Mouse (Mus musculus) neural tube, embryonic 14.5 days (tissue): ENCODE results near the gene Kndc1. TPM values are rescaled to one million over a fixed set of nuclear protein-coding genes. Genes with fewer than 3 reads are reported as not detected.

ENCODE experiments used
- ATAC-seq: fragments of 200-750 bp; cut with Nextera tagmentation; 2 replicates; pipeline ENCODE4 v1.8.0; 2017; ENCODE audit warnings: low read depth, mild to moderate bottlenecking, moderate TSS enrichment, moderate library complexity
- H3K27ac ChIP-seq: fragments of 300-500 bp; sonication (generic); 2 replicates; pipeline ENCODE4 v1.5.1; 2014; ENCODE audit warnings: low read depth, mild to moderate bottlenecking, control low read depth, low read length, moderate library complexity, mixed read lengths
- H3K27me3 ChIP-seq: fragments of 300-500 bp; sonication (generic); 2 replicates; pipeline ENCODE4 v1.6.1; 2014; ENCODE audit warnings: low read length; ENCODE audit not compliant: control insufficient read depth, insufficient read depth
- H3K36me3 ChIP-seq: fragments of 300-500 bp; sonication (generic); 2 replicates; pipeline ENCODE4 v1.6.1; 2014; ENCODE audit warnings: low read length, mixed read lengths; ENCODE audit not compliant: control insufficient read depth, insufficient read depth
- H3K4me1 ChIP-seq: fragments of 300-500 bp; sonication (generic); 2 replicates; pipeline ENCODE4 v1.6.1; 2014; ENCODE audit warnings: low read length; ENCODE audit not compliant: control insufficient read depth, insufficient read depth
- H3K4me2 ChIP-seq: fragments of 300-500 bp; sonication (generic); 2 replicates; pipeline ENCODE4 v1.6.1; 2014; ENCODE audit warnings: mild to moderate bottlenecking, low read depth, low read length, control low read depth
- H3K4me3 ChIP-seq: fragments of 300-500 bp; sonication (generic); 2 replicates; pipeline ENCODE4 v1.5.1; 2014; ENCODE audit warnings: low read depth, low read length, control low read depth, mixed read lengths
- H3K9ac ChIP-seq: fragments of 300-500 bp; sonication (generic); replicated peaks from 2 replicates; pipeline ENCODE4 v1.6.1; 2014; ENCODE audit warnings: low read depth, mild to moderate bottlenecking, control low read depth, low read length, mixed read lengths
- H3K9me3 ChIP-seq: fragments of 300-500 bp; sonication (generic); 2 replicates; pipeline ENCODE4 v1.6.1; 2016; ENCODE audit warnings: low read length; ENCODE audit not compliant: control insufficient read depth
- WGBS: fragments of 180-500 bp; shearing (Covaris S2); extraction: QIAGEN DNeasy Blood & Tissue Kit; methylation state at CpG from one replicate; pipeline ENCODE4 v1.1.7; 2014; 5-methylcytosine and 5-hydroxymethylcytosine counted together
- polyA plus RNA-seq: library from polyadenylated mRNA; unstranded; fragments of >200 nt; fragmentation: Nextera tagmentation; extraction: Ambion mirVana; gene quantifications from 2 replicates; pipeline ENCODE4 v1.2.1, GENCODE M21; 2014

The Kndc1 gene
- polyA plus RNA-seq, 1 experiment from 2014 or later = 28.5 TPM

DNA sequence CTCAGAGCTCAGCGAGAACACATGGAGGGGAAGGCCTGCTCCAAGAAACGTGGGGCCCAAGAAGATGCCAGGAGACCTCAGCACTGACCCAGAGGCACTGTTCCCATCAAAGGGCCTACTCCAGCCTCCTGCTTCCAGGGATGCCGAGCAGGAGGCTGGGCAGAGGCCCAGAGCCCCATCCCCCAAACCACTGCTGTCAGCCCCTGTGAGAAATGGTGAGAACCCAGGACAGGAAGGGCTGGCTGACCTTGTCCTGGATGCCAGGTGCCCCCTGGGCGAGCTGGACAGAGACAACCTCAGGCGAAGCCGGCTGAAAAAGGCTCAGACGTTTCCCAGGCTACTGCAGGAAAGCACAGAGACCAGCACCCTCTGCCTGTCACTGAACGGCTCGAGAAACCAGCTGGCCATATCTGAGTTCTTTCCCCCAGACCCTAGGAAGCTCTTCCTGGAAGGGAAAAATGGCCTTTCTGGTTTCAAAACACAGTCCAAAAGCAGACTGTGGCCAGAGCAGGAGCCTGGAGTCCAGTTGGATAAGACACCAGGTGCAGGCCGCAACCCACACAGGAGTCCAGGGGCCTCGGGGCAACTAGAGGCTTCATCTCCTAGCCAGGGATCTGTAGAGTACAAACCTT is 15.8 kb downstream of the Kndc1 start:
- Histone ChIP-seq H3K4me1 (peaks cover 12% of the 10 kb centered on the region), H3K9me3 (no peaks in the 10 kb centered on the region), H3K27me3 (peaks cover 8% of the 10 kb centered on the region; the same call in 1 of the 2 replicates), H3K27ac (no peak overlapping the region), H3K4me2 (no peak overlapping the region), H3K9ac (0 out of 2 replicates have a peak overlapping the region, but pooled peaks have one; percentile 25), H3K4me3 (no peak overlapping the region), H3K36me3 (no peaks in the 10 kb centered on the region)
- no peak for ATAC-seq
- WGBS = 73% methylated on average over 11 of the region's 11 CpGs

DNA sequence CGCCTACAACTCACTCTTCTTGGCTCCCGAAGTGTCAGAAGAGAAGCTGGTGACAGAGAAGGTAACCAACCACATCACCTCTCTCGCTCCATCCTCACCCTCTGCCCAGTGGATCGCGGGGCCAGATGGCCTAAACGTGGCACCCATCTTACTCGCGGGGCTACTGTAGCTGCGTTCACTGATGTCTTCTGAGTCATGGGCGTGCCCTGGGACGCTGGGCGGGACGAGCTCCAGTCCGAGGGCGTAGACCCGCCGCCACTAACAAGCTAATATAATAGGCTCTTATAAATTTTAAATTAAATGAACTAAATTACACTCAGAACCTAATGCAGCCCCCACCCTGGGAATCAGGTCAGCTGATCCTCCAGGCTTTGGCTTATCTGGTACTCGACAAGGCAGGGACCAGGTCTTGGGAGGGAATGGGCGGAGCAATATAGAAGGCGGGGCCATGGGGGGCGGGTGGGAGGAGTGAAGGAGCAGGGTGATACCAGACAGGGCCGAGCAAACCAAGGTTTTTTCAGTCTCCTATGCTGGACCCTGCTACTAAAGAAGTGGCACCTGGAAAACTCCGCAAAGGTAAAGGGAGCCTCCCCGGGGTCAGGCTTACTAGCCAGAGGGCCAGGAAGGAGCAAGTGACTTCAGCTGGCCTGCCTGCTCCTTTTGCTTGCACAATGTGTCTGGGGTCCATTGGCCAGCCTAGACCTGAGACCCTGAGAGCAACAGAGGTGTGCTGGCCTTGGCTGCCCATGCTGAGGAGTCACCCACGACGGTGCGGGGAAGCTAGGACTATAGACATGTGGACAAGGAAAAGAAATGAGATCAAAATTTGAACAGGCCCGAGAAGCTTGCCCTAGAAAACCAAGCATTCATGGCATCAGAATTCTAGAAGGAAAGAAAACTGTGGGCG is 19.9 kb downstream of the Kndc1 start:
- Histone ChIP-seq H3K27ac (no peak overlapping the region), H3K9me3 (no peaks in the 10 kb centered on the region), H3K27me3 (peaks cover 10% of the 10 kb centered on the region; the same call in 1 of the 2 replicates), H3K4me2 (peak overlapping the region; percentile 38; the same call in 1 of the 2 replicates), H3K36me3 (no peaks in the 10 kb centered on the region), H3K4me1 (peaks cover 5% of the 10 kb centered on the region), H3K9ac (no peak overlapping the region), H3K4me3 (no peak overlapping the region; the same call in 1 of the 2 replicates)
- 9% methylated on average over 29 of the region's 29 CpGs for WGBS
- ATAC-seq = peak; percentile 52

DNA sequence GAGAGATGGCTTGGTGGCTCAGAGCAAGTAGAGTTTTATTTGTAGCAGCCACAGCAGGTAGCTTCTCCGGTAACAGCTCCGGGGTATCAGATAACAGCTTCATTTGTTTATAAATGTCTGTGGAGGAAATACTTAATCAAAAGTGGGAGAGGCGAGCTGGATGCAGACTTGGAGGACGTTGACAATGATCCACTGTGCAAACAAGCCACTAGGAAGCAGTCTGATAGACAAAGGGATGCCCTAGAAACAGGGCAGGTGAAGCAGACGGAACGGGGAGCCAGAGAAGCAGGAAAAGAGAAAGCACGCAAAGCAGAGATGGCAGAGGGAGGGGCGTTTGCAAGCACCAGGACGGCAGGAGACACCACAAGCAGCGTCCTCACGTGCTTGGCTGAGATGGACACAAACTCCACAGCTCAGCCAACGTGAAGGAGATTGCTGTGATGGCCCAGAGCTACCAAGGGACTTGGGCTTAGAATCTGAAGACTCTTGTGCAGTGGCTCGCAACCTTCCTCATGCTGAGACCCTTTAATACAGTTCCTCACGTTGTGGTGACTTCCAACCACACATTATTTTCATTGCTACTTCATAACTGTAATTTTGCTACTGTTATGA is 21.3 kb downstream of the Kndc1 start:
- Histone ChIP-seq H3K27ac (no peak overlapping the region), H3K9ac (no peak overlapping the region), H3K9me3 (no peaks in the 10 kb centered on the region)

DNA sequence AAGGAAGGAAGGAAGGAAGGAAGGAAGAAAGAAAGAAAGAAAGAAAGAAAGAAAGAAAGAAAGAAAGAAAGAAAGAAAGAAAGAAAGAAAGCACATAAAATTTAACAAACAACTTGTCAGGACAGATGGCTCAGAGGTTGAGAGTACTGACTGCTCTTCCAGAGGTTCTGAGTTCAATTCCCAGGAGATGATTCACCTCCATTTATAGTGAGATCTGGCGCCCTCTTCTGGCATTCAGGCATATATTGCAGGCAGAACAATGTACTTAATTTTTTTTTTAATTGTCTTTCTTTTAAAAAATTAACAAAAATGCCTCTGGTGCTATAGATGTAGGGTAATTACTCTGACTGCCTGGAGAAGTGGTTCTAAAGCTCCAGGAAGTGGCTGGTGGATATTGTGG is 21.8 kb downstream of the Kndc1 start:
- no peak for ATAC-seq
- no peak overlapping the region for H3K27ac ChIP-seq
- H3K27me3 ChIP-seq = peaks cover 10% of the 10 kb centered on the region; the same call in 1 of the 2 replicates
- H3K4me1 ChIP-seq = no peaks in the 10 kb centered on the region
- H3K4me3 ChIP-seq = no peak overlapping the region
- H3K9me3 ChIP-seq = no peaks in the 10 kb centered on the region
- 2% methylated on average over 1 of the region's 1 CpGs for WGBS
- H3K9ac ChIP-seq = no peak overlapping the region
- H3K4me2 ChIP-seq = no peak overlapping the region
- H3K36me3 ChIP-seq = no peaks in the 10 kb centered on the region

More for the DNA sequence above, 21.3 kb downstream of the Kndc1 start:
- no peak overlapping the region for H3K4me3 ChIP-seq
- 7% methylated on average over 14 of the region's 14 CpGs for WGBS
- no peak for ATAC-seq
- no peaks in the 10 kb centered on the region for H3K4me1 ChIP-seq
- H3K27me3 ChIP-seq = peaks cover 10% of the 10 kb centered on the region; the same call in 1 of the 2 replicates
- H3K4me2 ChIP-seq = peak overlapping the region; percentile 24; the same call in 1 of the 2 replicates
- no peaks in the 10 kb centered on the region for H3K36me3 ChIP-seq

DNA sequence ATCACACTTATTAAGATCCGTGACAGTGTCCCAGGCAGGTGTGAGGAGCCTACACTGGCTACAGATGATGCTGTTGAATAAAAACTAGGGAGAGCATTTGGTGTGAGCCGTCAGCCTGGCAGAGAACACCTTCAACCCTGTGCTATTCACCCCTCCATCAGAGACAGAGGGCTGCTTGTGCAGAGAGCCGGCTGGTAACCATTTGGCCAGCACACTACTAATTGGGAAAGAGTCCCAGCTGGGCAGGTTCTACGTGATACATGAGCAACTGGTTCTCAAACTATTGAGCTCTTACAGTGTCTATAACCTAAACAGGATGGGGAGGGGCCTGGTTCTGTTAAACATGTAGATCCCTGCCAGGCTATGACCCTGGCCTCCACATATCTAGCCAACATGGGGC is 23.8 kb downstream of the Kndc1 start:
- Histone ChIP-seq H3K9ac (no peak overlapping the region), H3K27ac (no peak overlapping the region), H3K36me3 (no peaks in the 10 kb centered on the region), H3K4me3 (no peak overlapping the region), H3K4me2 (no peak overlapping the region), H3K9me3 (no peaks in the 10 kb centered on the region), H3K27me3 (peaks cover 10% of the 10 kb centered on the region; the same call in 1 of the 2 replicates), H3K4me1 (no peaks in the 10 kb centered on the region)
- WGBS = 80% methylated on average over 4 of the region's 4 CpGs
- ATAC-seq = no peak

DNA sequence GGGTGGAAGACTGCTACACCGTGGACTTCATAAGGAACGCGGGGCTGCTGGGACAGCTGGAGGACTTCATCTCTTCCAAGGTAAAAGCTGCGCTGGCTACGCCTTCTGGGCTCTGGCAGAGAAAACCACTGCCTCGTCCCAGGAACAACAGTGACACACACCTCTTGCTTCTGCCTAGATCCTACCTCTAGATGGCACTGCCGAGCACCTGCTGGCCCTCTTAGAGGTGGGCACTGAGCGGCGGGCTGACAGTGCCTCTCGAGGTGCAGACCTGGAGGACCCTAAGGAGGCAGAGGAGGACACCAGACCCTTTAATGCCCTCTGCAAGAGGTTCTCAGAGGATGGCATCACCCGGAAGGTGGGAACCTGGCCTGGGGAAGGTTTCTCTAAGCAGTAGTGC is 36.2 kb downstream of the Kndc1 start:
- peak; percentile 63; the same call in 1 of the 2 replicates for ATAC-seq
- Histone ChIP-seq H3K4me2 (no peak overlapping the region), H3K27ac (no peak overlapping the region), H3K27me3 (no peaks in the 10 kb centered on the region), H3K4me3 (no peak overlapping the region), H3K4me1 (no peaks in the 10 kb centered on the region), H3K9me3 (no peaks in the 10 kb centered on the region), H3K36me3 (no peaks in the 10 kb centered on the region; the same call in 1 of the 2 replicates), H3K9ac (no peak overlapping the region)
- 20% methylated on average over 11 of the region's 11 CpGs for WGBS

DNA sequence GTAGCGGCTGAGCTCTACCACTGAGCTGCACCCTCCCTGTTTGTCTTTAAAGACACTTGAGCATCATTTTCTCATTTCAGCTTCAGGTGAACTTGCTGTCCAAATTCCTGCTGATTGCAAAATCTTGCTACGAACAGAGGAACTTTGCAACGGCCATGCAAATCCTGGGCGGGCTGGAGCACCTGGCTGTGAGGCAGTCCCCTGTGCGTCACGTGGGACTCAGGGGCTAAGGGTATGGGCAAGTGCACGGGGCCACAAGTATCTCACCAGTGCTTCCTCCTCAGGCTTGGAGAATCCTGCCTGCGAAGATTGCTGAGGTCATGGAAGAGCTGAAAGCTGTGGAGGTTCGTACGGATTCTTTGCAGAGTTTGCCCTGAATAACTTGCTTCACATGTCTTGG is 42.2 kb downstream of the Kndc1 start:
- Histone ChIP-seq H3K9me3 (no peaks in the 10 kb centered on the region), H3K4me1 (no peaks in the 10 kb centered on the region), H3K4me2 (no peak overlapping the region), H3K9ac (no peak overlapping the region), H3K27ac (no peak overlapping the region), H3K4me3 (no peak overlapping the region), H3K36me3 (no peaks in the 10 kb centered on the region; the same call in 1 of the 2 replicates), H3K27me3 (no peaks in the 10 kb centered on the region)
- 90% methylated on average over 10 of the region's 10 CpGs for WGBS
- ATAC-seq = no peak

DNA sequence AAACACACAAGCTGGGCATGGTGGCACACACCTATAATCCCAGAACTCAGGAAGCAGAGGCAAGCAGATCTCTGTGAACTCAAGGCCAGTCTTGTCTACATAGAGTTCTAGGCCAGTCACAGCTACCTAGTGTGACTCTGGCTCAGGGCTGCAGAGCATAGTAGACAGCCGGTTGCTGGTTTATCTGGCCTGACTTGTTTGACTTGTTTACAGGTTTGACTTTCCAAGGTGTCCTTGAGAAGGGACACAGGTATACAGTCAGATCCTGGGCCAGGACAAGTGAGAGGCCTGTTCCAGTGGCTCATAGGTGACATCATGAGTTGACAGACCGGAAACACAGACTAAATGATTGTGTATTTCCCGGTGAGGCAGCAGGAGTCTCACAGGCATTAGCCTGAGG is 42.6 kb downstream of the Kndc1 start:
- no peak for ATAC-seq
- H3K4me3 ChIP-seq = no peak overlapping the region
- H3K36me3 ChIP-seq = no peaks in the 10 kb centered on the region; the same call in 1 of the 2 replicates
- H3K4me2 ChIP-seq = no peak overlapping the region
- no peak overlapping the region for H3K27ac ChIP-seq
- 92% methylated on average over 3 of the region's 3 CpGs for WGBS
- H3K4me1 ChIP-seq = no peaks in the 10 kb centered on the region
- H3K27me3 ChIP-seq = no peaks in the 10 kb centered on the region; the same call in 1 of the 2 replicates
- no peak overlapping the region for H3K9ac ChIP-seq
- no peaks in the 10 kb centered on the region for H3K9me3 ChIP-seq
